Mouse (Mus musculus): ENCODE results near the gene Ulk3.

DNA sequence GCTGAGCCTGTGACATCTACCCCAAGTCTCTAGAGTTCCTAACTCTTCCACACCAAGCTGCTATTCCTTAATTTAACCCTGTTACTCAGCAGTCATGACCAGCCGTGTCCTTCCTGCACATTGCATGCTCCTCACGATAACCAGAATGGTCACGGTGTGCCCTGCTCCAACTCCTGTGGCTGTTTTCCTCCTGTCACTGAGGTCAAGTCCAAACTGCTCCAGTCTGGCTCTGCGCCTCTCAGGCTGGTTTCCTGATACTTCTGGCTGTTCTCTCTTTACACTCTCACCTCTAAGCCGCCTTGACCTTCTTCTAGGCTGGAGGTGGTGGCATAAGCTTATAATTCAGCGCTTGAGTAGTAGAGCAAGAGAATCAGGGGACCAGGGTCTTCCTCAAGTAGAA is 20.8 kb upstream of the Ulk3 start:
- no peak for TF ChIP-seq EP300 (IDR thresholded peaks at IDR 0.05; ENCODE audit: insufficient read depth, low read depth, low read length)
- TF ChIP-seq POLR2A (IDR thresholded peaks at IDR 0.05; ENCODE audit: insufficient read depth, low read depth, low read length): no peak
